Mouse (Mus musculus) heart, postnatal 0 days (tissue): ENCODE results near the gene Swap70.

Experiments
- CTCF ChIP-seq: IDR thresholded peaks from 2 replicates; pipeline ENCODE4 v1.5.1; 2016; ENCODE audit warnings: antibody characterized with exemption, control low read depth, low read depth
- EP300 ChIP-seq: IDR thresholded peaks from 2 replicates; pipeline ENCODE4 v1.6.1; 2016; ENCODE audit warnings: antibody characterized with exemption, low read depth

DNA sequence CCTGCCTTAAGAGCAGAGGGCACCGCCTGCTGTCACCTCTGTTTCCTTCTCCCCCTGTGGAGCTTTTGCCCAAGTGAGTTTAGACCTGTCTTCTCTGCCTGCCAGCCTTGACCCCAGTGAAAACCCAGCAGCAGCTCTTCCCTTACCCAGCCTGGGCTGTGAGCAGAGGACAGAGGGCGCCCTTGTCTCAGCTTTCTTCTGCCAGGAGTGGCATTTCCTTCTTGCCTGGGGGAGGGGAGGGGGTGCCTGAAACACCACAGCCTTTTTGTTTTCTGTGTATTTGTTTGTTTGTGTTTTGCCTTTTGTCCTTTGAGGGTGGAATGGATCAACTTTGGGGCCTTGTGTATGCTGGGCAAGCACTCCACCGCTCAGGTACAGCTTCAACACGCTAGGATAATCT is 50.9 kb downstream of the Swap70 start:
- no peak for TF ChIP-seq CTCF
- TF ChIP-seq EP300, result no peak
